Mouse (Mus musculus) forelimb bud, embryonic 11.5 days (tissue): ENCODE measurements around the gene Tlr7.
A peak's percentile ranks its signal among the peaks of the same experiment; 100 is the strongest.
"Not testable (repeated sequence)": the region's sequence is repeated elsewhere in the genome, so short reads cannot be mapped to it uniquely, and the experiment has no call there.

Experiments used
- DNase-seq: peaks from one replicate; pipeline ENCODE4 v3.0.0-alpha.2; 2012; ENCODE audit warnings: low read depth, low spot score

The Tlr7 gene

DNA sequence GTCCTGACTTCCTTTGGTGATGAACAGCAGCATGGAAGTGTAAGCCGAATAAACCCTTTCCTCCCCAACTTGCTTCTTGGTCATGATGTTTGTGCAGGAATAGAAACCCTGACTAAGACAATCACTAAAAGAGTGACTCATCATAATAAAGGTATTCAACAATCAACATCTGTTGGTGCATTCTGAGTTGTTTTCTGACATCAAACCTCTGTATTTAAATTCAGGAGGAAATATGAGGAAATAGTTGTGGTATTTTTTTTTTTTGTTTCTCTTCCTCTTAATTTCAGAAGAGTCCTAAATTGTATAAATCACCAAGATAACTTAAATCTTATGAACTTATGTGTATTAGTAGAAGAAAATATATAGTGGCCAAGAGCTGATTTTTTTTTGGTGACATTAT is 28.3 kb downstream of the Tlr7 start:
- DNase-seq = not testable (repeated sequence)

DNA sequence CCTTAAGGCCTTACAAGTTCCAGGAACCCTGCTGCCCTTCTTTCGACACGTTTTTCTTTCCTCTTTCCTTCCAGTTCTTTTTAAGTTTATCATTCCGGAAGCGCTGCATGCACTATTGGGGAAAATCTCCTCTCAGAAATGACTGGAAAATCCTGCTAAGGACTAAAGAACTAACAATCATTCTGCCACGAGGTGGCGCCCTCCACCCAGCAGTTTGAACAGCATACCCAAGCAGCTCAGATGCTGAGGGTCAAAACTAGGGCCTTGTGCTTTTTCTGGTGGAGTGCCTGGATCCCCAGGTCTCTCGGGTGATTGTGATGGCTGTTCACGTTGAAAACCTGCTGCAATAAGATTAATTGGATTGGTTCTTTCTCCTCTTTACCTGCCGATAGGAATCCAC is 53.4 kb downstream of the Tlr7 start:
- peak; percentile 75 for DNase-seq

DNA sequence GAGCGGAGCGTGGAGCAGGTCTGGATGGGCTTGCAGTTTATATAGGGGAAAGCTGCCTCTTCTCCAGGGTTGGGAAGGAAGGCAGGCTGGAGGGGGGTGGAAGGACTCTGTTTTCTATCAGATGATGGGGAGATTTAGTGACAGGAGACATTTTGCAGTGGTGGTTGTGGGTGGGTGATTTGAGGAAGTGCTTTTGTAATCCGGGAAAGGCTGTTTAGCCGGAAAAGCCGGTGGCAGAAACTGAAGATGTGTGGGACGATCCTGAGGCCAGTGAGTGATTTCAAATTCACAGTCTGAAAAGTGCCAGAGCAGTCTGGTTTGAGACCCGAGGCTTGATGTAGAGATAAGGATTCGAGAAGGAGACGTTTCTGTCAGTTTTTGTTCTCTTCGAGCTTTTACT is 53.8 kb downstream of the Tlr7 start:
- DNase-seq = no peak

DNA sequence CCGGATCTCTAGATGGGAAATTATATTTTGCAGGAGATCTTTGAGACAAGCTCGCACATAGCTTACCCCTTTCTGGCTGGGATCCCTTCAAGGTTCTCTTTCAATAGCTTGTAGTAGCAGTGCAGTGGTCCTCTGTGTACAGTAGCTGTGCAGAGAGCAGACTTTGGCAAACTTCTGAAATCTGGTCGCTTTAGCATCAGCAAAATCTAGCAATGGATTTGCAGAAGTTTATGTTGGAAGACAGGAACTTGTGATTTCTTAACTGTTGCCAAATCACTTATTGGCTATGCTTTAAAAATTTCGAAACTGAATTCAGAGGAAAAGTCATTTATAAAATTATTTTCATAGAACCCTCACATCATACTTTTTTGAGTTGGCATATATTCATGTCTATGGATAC is 66.3 kb downstream of the Tlr7 start, which contains the start of gene Tlr8:
Gene Tlr8, minus strand, starts transcription at position 244 of the 400 bp plus-strand sequence.
- no peak for DNase-seq

DNA sequence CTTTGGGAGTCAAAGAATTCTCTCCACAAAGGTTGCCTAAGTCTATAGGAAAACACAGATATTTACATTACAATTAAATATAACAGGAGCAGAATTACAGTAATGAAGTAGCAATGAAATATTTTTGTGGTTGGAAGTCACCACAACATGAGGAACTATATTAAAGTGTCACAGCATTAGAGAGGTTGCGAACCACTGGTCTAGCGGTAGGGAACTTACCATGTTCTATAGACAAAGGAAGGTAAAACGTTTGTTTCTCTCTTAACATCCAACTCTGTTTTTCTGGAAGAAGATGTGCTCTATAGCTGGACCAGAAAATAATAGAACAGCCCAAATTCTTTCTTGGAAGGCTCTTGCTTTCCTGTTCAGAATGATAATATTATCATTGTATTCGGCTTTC is 66.8 kb downstream of the Tlr7 start:
- no peak for DNase-seq
